Mouse (Mus musculus) lung, adult 2 months (tissue): ENCODE results near the gene Spdya.

ENCODE experiments used
- CTCF ChIP-seq: fragments of 200-500 bp; IDR thresholded peaks from 2 replicates; pipeline ENCODE4 v1.5.1; 2011; ENCODE audit warnings: mild to moderate bottlenecking, low read length, control low read depth; ENCODE audit not compliant: insufficient read depth
- POLR2A ChIP-seq: fragments of 200-500 bp; IDR thresholded peaks from 2 replicates; pipeline ENCODE4 v1.6.1; 2011; ENCODE audit warnings: low read depth, mild to moderate bottlenecking, control low read depth, low read length, borderline replicate concordance; ENCODE audit errors: extremely low read depth

GRCm38 (mm10) chr17:71548586-71548985 lies 3.3 kb upstream of the Spdya start:
- TF ChIP-seq CTCF (no peak), POLR2A (no peak)
